Mouse (Mus musculus) ES-Bruce4 (cell line): Measurements from ENCODE around the gene Ticrr. TPM values are rescaled to one million over a fixed set of nuclear protein-coding genes. Genes with fewer than 3 reads are reported as not detected.

ENCODE experiments used
- H3K27ac ChIP-seq: 2 replicates; pipeline ENCODE4 v1.5.1; 2012; ENCODE audit warnings: low read length, inconsistent platforms; ENCODE audit not compliant: insufficient read depth
- H3K27me3 ChIP-seq: 2 replicates; pipeline ENCODE4 v1.6.1; 2012; ENCODE audit warnings: mild to moderate bottlenecking, low read length, inconsistent platforms; ENCODE audit not compliant: control insufficient read depth, poor library complexity, insufficient read depth, severe bottlenecking
- H3K36me3 ChIP-seq: 2 replicates; pipeline ENCODE4 v1.6.1; 2012; ENCODE audit warnings: inconsistent platforms, mild to moderate bottlenecking, low read length, moderate library complexity; ENCODE audit not compliant: control insufficient read depth, poor library complexity, insufficient read depth, severe bottlenecking
- H3K4me1 ChIP-seq: one replicate; pipeline ENCODE4 v1.8.1; 2011; ENCODE audit warnings: low read length; ENCODE audit not compliant: control insufficient read depth, insufficient read depth
- H3K4me3 ChIP-seq: 2 replicates; pipeline ENCODE4 v1.5.1; 2011; ENCODE audit warnings: low read depth, mild to moderate bottlenecking, low read length
- H3K9ac ChIP-seq: 2 replicates; pipeline ENCODE4 v1.6.1; 2012; ENCODE audit warnings: low read depth, mild to moderate bottlenecking, inconsistent platforms; ENCODE audit not compliant: poor library complexity, severe bottlenecking
- H3K9me3 ChIP-seq: replicated peaks from 2 replicates; pipeline ENCODE4 v1.6.1; 2012; ENCODE audit warnings: mild to moderate bottlenecking, low read length, inconsistent platforms; ENCODE audit not compliant: control insufficient read depth, poor library complexity, insufficient read depth, severe bottlenecking
- CTCF ChIP-seq: IDR thresholded peaks from one replicate; pipeline ENCODE4 v1.8.1; 2011; ENCODE audit warnings: low read depth, low read length
- EP300 ChIP-seq: IDR thresholded peaks from 2 replicates; pipeline ENCODE4 v1.6.1; 2011; ENCODE audit warnings: low read depth, low read length; ENCODE audit not compliant: insufficient read depth
- POLR2A ChIP-seq: IDR thresholded peaks from one replicate; pipeline ENCODE4 v1.8.1; 2011; ENCODE audit warnings: low read length; ENCODE audit not compliant: insufficient read depth
- polyA plus RNA-seq: library from polyadenylated mRNA; stranded (reverse); fragments of >200 nt; gene quantifications from 2 replicates; pipeline ENCODE4 v1.2.4, GENCODE M21; 2011; ENCODE audit warnings: low read depth; ENCODE audit not compliant: missing spikeins, insufficient read depth, insufficient read length

Gene Ticrr
- polyA plus RNA-seq, 1 experiment: 41.1 TPM

GRCm38 (mm10) chr7:79647233-79647632 is 12.8 kb upstream of the Ticrr start:
- no peaks in the 10 kb centered on the region for H3K9me3 ChIP-seq

DNA sequence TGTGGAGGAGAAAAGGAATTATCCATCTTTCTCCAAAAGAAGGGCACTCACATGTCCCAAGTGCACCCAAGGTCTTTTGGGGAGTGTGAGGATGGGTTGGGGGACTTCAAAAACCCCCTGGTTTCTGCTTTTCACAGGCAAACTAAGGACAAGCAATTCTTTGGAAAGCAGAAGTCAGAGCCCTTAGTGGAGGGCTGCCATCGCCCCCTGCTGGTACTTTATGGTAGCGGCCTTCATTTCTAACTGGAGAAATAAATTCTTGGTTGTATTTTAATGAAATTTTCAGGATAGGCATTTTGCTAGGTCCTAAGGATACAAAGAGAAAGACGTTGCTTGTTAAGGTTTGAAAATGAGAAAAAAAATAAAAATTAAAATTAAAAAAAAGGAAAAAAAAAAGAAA is 11.0 kb upstream of the Ticrr start:
- Histone ChIP-seq H3K27ac (no peak overlapping the region), H3K4me3 (no peak overlapping the region), H3K27me3 (no peaks in the 10 kb centered on the region), H3K36me3 (no peaks in the 10 kb centered on the region), H3K9ac (no peak overlapping the region), H3K4me1 (no peaks in the 10 kb centered on the region), H3K9me3 (no peaks in the 10 kb centered on the region)
- TF ChIP-seq EP300 (no peak), CTCF (peak; percentile 65)

More at GRCm38 (mm10) chr7:79647233-79647632, 12.8 kb upstream of the Ticrr start:
- no peak overlapping the region for H3K27ac ChIP-seq
- no peaks in the 10 kb centered on the region for H3K27me3 ChIP-seq
- H3K4me3 ChIP-seq: no peak overlapping the region
- TF ChIP-seq EP300 (no peak), CTCF (no peak), POLR2A (no peak)
- no peak overlapping the region for H3K9ac ChIP-seq
- H3K4me1 ChIP-seq: no peaks in the 10 kb centered on the region
- H3K36me3 ChIP-seq: no peaks in the 10 kb centered on the region

GRCm38 (mm10) chr7:79654185-79654584 is 5.8 kb upstream of the Ticrr start:
- H3K9ac ChIP-seq: no peak overlapping the region
- no peaks in the 10 kb centered on the region for H3K4me1 ChIP-seq
- TF ChIP-seq CTCF (no peak), EP300 (peak; percentile 67; the same call in 1 of the 2 replicates)
- H3K27ac ChIP-seq: peak overlapping the region; percentile 88
- H3K36me3 ChIP-seq: no peaks in the 10 kb centered on the region
- no peak overlapping the region for H3K4me3 ChIP-seq
- no peaks in the 10 kb centered on the region for H3K9me3 ChIP-seq
- no peaks in the 10 kb centered on the region for H3K27me3 ChIP-seq

- Histone ChIP-seq H3K9me3 (no peaks in the 10 kb centered on the region), H3K9ac (no peak overlapping the region), H3K36me3 (no peaks in the 10 kb centered on the region), H3K27ac (peak overlapping the region; percentile 88), H3K27me3 (no peaks in the 10 kb centered on the region), H3K4me1 (no peaks in the 10 kb centered on the region), H3K4me3 (no peak overlapping the region)
- TF ChIP-seq CTCF (no peak), EP300 (no peak), POLR2A (no peak)
Observed at GRCm38 (mm10) chr7:79654586-79654985, 5.4 kb upstream of the Ticrr start.

DNA sequence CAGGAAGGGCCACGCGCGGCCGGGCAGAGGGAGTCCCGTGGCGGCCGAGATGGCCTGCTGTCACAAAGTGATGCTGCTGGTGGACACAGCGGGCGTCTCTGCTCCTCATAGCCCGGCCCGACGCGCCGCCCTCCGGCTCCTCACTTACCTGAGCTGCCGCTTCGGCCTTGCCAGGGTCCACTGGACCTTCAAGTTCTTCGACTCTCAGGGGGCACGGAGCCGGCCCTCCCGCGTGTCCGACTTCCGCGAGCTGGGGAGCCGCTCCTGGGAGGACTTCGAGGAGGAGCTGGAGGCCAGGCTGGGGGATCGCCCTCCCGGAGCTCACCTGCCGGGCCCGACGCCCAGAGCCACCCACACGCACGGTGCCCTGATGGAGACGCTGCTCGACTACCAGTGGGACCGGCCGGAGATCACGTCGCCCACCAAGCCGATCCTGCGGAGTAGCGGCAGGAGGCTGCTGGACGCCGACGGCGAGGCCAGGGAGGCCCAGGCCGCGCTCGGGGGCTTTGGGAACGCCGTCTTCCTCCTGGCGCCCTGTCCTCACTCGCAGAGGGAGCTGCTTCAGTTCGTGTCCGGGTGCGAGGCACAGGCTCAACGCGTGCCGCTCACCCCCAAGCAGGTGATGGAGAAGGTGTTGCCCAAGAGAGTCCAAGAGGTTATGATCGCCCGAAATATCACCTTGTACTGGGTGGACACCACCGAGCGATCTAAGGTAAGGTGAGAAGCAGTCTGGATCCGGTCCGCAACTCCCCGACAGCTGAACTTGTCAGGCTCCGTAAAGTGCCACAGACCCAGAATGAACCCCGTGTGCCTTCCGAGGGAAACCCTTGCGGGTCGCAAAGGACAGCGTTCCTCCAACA is 525 bp downstream of the Ticrr start:
- Histone ChIP-seq H3K36me3 (peaks cover 26% of the 10 kb centered on the region), H3K4me1 (no peaks in the 10 kb centered on the region), H3K9me3 (no peaks in the 10 kb centered on the region), H3K9ac (peak overlapping the region; percentile 84), H3K27ac (peak overlapping the region; percentile 59), H3K4me3 (peak overlapping the region; percentile 92), H3K27me3 (no peaks in the 10 kb centered on the region)
- TF ChIP-seq EP300 (no peak), CTCF (no peak), POLR2A (no peak)

- Histone ChIP-seq H3K9ac (peak overlapping the region; percentile 84), H3K4me1 (no peaks in the 10 kb centered on the region), H3K27me3 (no peaks in the 10 kb centered on the region), H3K36me3 (peaks cover 34% of the 10 kb centered on the region), H3K9me3 (no peaks in the 10 kb centered on the region), H3K4me3 (peak overlapping the region; percentile 92), H3K27ac (peak overlapping the region; percentile 59)
- TF ChIP-seq POLR2A (no peak), EP300 (peak; percentile 34; the same call in 1 of the 2 replicates)
Observed at GRCm38 (mm10) chr7:79661253-79661890, 1.4 kb downstream of the Ticrr start.
